Mouse (Mus musculus): ENCODE data around the gene Apol8. TPM values are rescaled to one million over a fixed set of nuclear protein-coding genes. Genes with fewer than 3 reads are reported as not detected.

The Apol8 gene
- total and polyA plus RNA-seq, 2 experiments from 2014 or later: 0.04 to 0.46 TPM

DNA sequence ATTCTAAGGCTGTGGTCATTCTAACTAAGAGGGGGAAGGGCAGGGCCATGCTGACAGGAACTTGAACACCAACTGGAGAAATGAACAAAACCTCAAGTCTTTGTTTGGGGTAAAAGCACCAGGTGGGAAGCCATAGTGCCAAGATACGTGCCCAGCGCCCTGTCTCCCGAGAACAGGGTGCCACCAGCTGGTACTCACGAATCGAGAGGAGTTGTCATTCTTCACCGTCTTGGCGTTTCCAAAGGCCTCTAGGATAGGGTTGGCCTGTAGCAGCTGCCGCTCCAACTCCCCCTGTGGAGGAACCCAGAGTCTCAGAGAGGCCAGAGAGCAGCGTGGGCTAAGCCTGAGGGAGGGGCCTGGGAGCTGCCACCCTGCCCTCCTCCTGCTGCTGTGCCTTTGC is 35.3 kb upstream of the Apol8 start:
- ATAC-seq (ENCODE audit: insufficient read depth, low read depth) (no peak), DNase-seq (ENCODE audit: low spot score) (no peak)
- H3K9ac ChIP-seq (replicated peaks; ENCODE audit: low read depth, low read length): no peak overlapping the region
- TF ChIP-seq EP300 (IDR thresholded peaks at IDR 0.05; ENCODE audit: low read depth) (no peak), CTCF (IDR thresholded peaks at IDR 0.05; ENCODE audit: low read depth) (no peak)
- peaks cover 92% of the 10 kb centered on the region for H3K36me3 ChIP-seq (replicated peaks; ENCODE audit: control insufficient read depth, insufficient read depth, low read length)
- H3K27ac ChIP-seq (ENCODE audit: low read depth): no peak overlapping the region
- no peaks in the 10 kb centered on the region for H3K9me3 ChIP-seq (replicated peaks; ENCODE audit: control insufficient read depth, low read length)
- H3K4me3 ChIP-seq (ENCODE audit: low read depth, low read length): no peak overlapping the region
- H3K27me3 ChIP-seq (ENCODE audit: control insufficient read depth, insufficient read depth, low read length): no peaks in the 10 kb centered on the region
- no peak overlapping the region for H3K4me2 ChIP-seq (ENCODE audit: low read depth, low read length)
- peaks cover under 1% of the 10 kb centered on the region; the same call in 1 of the 2 replicates for H3K4me1 ChIP-seq (ENCODE audit: control insufficient read depth, insufficient read depth)
- WGBS: 79% methylated on average over 9 of the region's 9 CpGs

DNA sequence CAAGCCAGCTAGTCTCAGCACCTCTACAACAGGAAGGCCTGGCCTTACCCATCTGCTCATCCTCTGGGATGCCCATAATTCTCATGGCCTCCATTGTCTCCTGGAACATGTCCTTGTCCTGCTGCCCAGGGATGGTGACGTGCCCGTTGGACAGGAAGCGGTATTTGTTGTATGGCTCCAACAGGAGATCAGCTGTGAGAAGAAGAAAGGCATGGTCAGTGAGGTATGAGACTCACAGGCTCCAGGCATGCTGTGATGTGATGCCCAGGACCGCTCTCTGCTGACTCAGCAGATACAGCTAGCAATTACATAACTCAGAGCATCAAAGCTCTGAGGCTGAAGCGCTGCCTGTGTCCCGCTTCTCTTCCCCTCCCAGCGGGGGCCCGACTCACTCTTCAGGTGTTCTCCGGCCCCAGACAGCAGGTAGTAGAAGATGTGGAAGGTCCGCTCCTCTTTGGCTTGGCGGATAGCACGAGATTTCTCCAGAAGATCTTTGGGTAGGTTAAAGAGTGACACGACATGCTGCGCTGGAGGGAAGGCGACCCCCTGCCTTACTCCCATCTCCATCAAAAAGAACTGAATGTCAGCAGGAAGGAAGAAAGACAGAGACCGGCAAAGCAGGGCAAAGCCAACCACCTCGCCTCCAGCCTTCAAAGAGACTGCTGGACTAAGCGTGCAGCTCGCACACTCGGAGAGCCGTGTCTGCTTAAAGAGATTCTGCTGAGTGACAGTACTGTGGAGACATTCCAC is 34.0 kb upstream of the Apol8 start:
- H3K27ac ChIP-seq (ENCODE audit: low read depth): no peak overlapping the region
- no peaks in the 10 kb centered on the region for H3K9me3 ChIP-seq (replicated peaks; ENCODE audit: control insufficient read depth, low read length)
- no peak overlapping the region for H3K4me2 ChIP-seq (ENCODE audit: low read depth, low read length)
- H3K9ac ChIP-seq (replicated peaks; ENCODE audit: low read depth, low read length): no peak overlapping the region
- H3K27me3 ChIP-seq (ENCODE audit: control insufficient read depth, insufficient read depth, low read length): no peaks in the 10 kb centered on the region
- no peaks in the 10 kb centered on the region for H3K4me1 ChIP-seq (ENCODE audit: control insufficient read depth, insufficient read depth)
- WGBS: 83% methylated on average over 21 of the region's 21 CpGs
- ATAC-seq (ENCODE audit: insufficient read depth, low read depth): no peak
- H3K36me3 ChIP-seq (replicated peaks; ENCODE audit: control insufficient read depth, insufficient read depth, low read length): peaks cover 96% of the 10 kb centered on the region
- no peak overlapping the region for H3K4me3 ChIP-seq (ENCODE audit: low read depth, low read length)
- TF ChIP-seq CTCF (IDR thresholded peaks at IDR 0.05; ENCODE audit: low read depth): no peak
- TF ChIP-seq EP300 (IDR thresholded peaks at IDR 0.05; ENCODE audit: low read depth): no peak
- DNase-seq (ENCODE audit: low spot score): no peak

DNA sequence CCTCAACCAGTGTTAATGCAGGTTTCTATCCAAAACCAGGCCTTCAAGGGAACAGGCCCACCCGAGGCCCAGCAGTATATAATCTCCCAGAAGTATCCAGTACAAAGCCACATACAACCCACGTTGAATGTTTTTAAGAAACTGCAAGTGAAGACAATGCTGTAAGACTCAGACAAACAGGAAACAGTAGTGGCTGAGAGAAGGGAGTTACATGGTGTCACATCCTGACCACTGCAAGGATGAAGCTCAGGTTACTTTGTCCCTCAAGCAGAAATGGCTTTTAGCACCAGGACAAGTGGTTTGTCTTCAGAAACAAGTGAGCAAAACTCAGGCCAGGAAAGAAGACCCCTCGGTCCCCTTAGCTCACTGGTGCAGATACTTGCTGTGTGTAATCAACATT is 32.4 kb upstream of the Apol8 start:
- Histone ChIP-seq H3K4me2 (ENCODE audit: low read depth, low read length) (no peak overlapping the region), H3K27ac (ENCODE audit: low read depth) (no peak overlapping the region), H3K36me3 (replicated peaks; ENCODE audit: control insufficient read depth, insufficient read depth, low read length) (peaks cover 98% of the 10 kb centered on the region), H3K9ac (replicated peaks; ENCODE audit: low read depth, low read length) (no peak overlapping the region), H3K27me3 (ENCODE audit: control insufficient read depth, insufficient read depth, low read length) (no peaks in the 10 kb centered on the region), H3K4me1 (ENCODE audit: control insufficient read depth, insufficient read depth) (no peaks in the 10 kb centered on the region), H3K4me3 (ENCODE audit: low read depth, low read length) (no peak overlapping the region), H3K9me3 (replicated peaks; ENCODE audit: control insufficient read depth, low read length) (no peaks in the 10 kb centered on the region)
- ATAC-seq (ENCODE audit: insufficient read depth, low read depth) (no peak), DNase-seq (ENCODE audit: low spot score) (no peak)
- TF ChIP-seq EP300 (IDR thresholded peaks at IDR 0.05; ENCODE audit: low read depth): no peak
- TF ChIP-seq CTCF (IDR thresholded peaks at IDR 0.05; ENCODE audit: low read depth): no peak
- WGBS: 70% methylated on average over 3 of the region's 3 CpGs

DNA sequence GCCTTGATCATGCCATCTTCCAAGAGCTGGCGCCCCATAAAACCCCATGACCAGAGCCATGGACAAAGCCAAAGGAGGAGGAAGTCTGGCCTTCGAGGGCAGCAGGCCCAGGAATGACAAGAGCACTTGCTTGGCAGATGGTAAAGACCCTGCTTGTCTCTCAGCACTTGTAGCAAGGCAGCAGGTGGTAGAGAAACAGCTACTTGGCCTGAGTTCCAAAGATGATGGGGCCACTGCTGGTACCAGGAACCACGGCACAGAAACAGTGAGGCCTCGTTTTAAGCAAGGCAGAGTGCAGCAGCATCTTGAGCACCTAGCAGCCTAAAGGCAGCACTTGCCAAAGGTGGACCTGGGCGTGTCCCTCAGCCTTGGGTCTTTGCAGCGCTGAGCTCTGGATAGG is 31.6 kb upstream of the Apol8 start:
- Histone ChIP-seq H3K36me3 (replicated peaks; ENCODE audit: control insufficient read depth, insufficient read depth, low read length) (peaks cover 98% of the 10 kb centered on the region), H3K9ac (replicated peaks; ENCODE audit: low read depth, low read length) (no peak overlapping the region)
- 71% methylated on average over 6 of the region's 6 CpGs for WGBS

DNA sequence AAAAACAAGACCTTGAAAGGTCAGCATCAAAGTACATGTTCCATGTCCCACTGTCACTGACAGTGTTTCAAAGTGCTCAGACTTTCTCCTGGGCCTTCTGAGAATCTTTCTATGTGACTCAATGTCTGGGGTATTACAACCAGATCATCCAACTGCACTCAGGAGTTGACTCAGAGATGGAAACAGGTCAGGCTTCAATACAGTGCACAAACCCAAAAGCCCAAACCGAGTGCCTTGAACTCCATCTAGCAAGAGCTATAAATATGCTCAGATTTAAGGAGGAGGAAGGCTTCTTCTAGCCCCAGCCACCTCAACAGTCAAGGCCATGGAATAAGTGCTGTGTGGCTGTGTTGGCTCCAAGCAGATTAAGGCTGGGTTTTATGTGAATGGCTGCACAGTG is 29.0 kb upstream of the Apol8 start:
- 52% methylated on average over 1 of the region's 1 CpGs for WGBS
- H3K36me3 ChIP-seq (replicated peaks; ENCODE audit: control insufficient read depth, insufficient read depth, low read length): peaks cover 100% of the 10 kb centered on the region
- no peaks in the 10 kb centered on the region for H3K27me3 ChIP-seq (ENCODE audit: control insufficient read depth, insufficient read depth, low read length)
- no peaks in the 10 kb centered on the region for H3K4me1 ChIP-seq (ENCODE audit: control insufficient read depth, insufficient read depth)
- TF ChIP-seq EP300 (IDR thresholded peaks at IDR 0.05; ENCODE audit: low read depth) (no peak), CTCF (IDR thresholded peaks at IDR 0.05; ENCODE audit: low read depth) (no peak)
- no peak for ATAC-seq (ENCODE audit: insufficient read depth, low read depth)
- no peak for DNase-seq (ENCODE audit: low spot score)
- H3K9me3 ChIP-seq (replicated peaks; ENCODE audit: control insufficient read depth, low read length): no peaks in the 10 kb centered on the region
- no peak overlapping the region for H3K4me2 ChIP-seq (ENCODE audit: low read depth, low read length)
- no peak overlapping the region for H3K9ac ChIP-seq (replicated peaks; ENCODE audit: low read depth, low read length)
- no peak overlapping the region for H3K27ac ChIP-seq (ENCODE audit: low read depth)
- H3K4me3 ChIP-seq (ENCODE audit: low read depth, low read length): no peak overlapping the region

More for the DNA sequence above, 31.6 kb upstream of the Apol8 start:
- ATAC-seq (ENCODE audit: insufficient read depth, low read depth) (no peak), DNase-seq (ENCODE audit: low spot score) (no peak)
- H3K27me3 ChIP-seq (ENCODE audit: control insufficient read depth, insufficient read depth, low read length): no peaks in the 10 kb centered on the region
- H3K9me3 ChIP-seq (replicated peaks; ENCODE audit: control insufficient read depth, low read length): no peaks in the 10 kb centered on the region
- H3K27ac ChIP-seq (ENCODE audit: low read depth): no peak overlapping the region
- no peak overlapping the region for H3K4me3 ChIP-seq (ENCODE audit: low read depth, low read length)
- TF ChIP-seq EP300 (IDR thresholded peaks at IDR 0.05; ENCODE audit: low read depth) (no peak), CTCF (IDR thresholded peaks at IDR 0.05; ENCODE audit: low read depth) (no peak)
- no peak overlapping the region for H3K4me2 ChIP-seq (ENCODE audit: low read depth, low read length)
- H3K4me1 ChIP-seq (ENCODE audit: control insufficient read depth, insufficient read depth): no peaks in the 10 kb centered on the region
